Mouse (Mus musculus): ENCODE results near the gene Nr1d1. TPM values are rescaled to one million over a fixed set of nuclear protein-coding genes. Genes with fewer than 3 reads are reported as not detected.

Nr1d1 gene
- total and polyA plus RNA-seq, 2 experiments from 2014 or later: 10.7 to 21.0 TPM

DNA sequence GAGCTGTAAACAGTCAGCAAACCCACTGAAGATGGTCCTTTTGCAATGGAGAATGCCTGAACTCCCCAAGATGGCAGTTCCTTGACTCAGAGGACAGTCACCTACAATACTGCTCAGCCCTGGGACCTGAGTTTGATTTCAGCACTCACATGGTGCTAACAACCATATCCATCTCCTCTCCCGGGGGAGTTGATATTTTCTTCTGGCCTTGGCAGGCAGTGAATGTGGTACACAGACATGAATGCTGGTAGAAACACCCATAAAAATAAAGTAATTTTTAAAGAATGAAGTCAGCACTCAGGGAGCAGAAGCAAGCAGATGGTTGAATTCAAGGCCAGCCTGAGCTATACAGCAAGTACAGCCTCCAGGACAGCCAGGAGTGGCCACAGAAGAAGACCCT, 39.0 kb downstream of the Nr1d1 start:
- 83% methylated on average over 1 of the region's 1 CpGs for WGBS
- ATAC-seq (ENCODE audit: insufficient read depth, low read depth) (no peak), DNase-seq (ENCODE audit: low spot score) (no peak)
- Histone ChIP-seq H3K4me3 (ENCODE audit: low read depth, low read length) (no peak overlapping the region), H3K27me3 (ENCODE audit: control insufficient read depth, insufficient read depth, low read length) (no peaks in the 10 kb centered on the region), H3K4me2 (ENCODE audit: low read depth, low read length) (no peak overlapping the region), H3K9me3 (replicated peaks; ENCODE audit: control insufficient read depth, low read length) (peaks cover 4% of the 10 kb centered on the region; the same call in 1 of the 2 replicates), H3K4me1 (ENCODE audit: control insufficient read depth, insufficient read depth) (peaks cover 6% of the 10 kb centered on the region), H3K27ac (ENCODE audit: low read depth) (no peak overlapping the region), H3K9ac (replicated peaks; ENCODE audit: low read depth, low read length) (no peak overlapping the region), H3K36me3 (replicated peaks; ENCODE audit: control insufficient read depth, insufficient read depth, low read length) (no peaks in the 10 kb centered on the region)
- no peak for TF ChIP-seq EP300 (IDR thresholded peaks at IDR 0.05; ENCODE audit: low read depth)
- no peak for TF ChIP-seq CTCF (IDR thresholded peaks at IDR 0.05; ENCODE audit: low read depth)

DNA sequence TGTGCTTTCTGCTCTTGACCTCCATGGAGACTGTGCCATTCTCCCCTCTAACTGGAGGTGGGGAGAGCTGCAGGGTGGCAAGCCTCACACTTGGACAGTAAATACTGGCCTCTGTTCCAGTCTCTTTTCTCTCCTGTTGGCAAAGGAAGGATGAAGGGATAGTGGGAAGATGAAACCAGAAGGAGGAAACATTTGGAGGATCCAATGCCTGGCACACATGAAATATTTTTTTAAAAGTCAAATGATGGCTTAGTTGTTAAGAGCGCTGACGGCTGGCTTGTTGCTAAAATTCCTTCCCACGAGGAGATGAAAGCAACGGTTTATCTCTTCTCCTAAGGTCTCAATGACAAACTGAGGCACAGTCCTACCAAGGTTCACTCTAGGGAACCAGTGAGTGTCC, 40.0 kb downstream of the Nr1d1 start:
- H3K4me3 ChIP-seq (ENCODE audit: low read depth, low read length): no peak overlapping the region
- peaks cover 4% of the 10 kb centered on the region; the same call in 1 of the 2 replicates for H3K9me3 ChIP-seq (replicated peaks; ENCODE audit: control insufficient read depth, low read length)
- no peak for ATAC-seq (ENCODE audit: insufficient read depth, low read depth)
- H3K4me1 ChIP-seq (ENCODE audit: control insufficient read depth, insufficient read depth): peaks cover 5% of the 10 kb centered on the region
- no peak overlapping the region for H3K27ac ChIP-seq (ENCODE audit: low read depth)
- no peak overlapping the region for H3K9ac ChIP-seq (replicated peaks; ENCODE audit: low read depth, low read length)
- no peak for DNase-seq (ENCODE audit: low spot score)
- H3K4me2 ChIP-seq (ENCODE audit: low read depth, low read length): no peak overlapping the region
- WGBS: 81% methylated on average over 4 of the region's 4 CpGs
- H3K27me3 ChIP-seq (ENCODE audit: control insufficient read depth, insufficient read depth, low read length): no peaks in the 10 kb centered on the region
- no peaks in the 10 kb centered on the region for H3K36me3 ChIP-seq (replicated peaks; ENCODE audit: control insufficient read depth, insufficient read depth, low read length)
- no peak for TF ChIP-seq CTCF (IDR thresholded peaks at IDR 0.05; ENCODE audit: low read depth)

- no peak for TF ChIP-seq CTCF (IDR thresholded peaks at IDR 0.05; ENCODE audit: low read depth)
- no peak for TF ChIP-seq EP300 (IDR thresholded peaks at IDR 0.05; ENCODE audit: low read depth)
- WGBS: 69% methylated on average over 3 of the region's 3 CpGs
- ATAC-seq (ENCODE audit: insufficient read depth, low read depth): no peak
Observed at GRCm38 (mm10) chr11:98734020-98734419, 41.1 kb downstream of the Nr1d1 start.

GRCm38 (mm10) chr11:98731134-98731533, 44.0 kb downstream of the Nr1d1 start:
- Histone ChIP-seq H3K27ac (ENCODE audit: low read depth) (0 out of 2 replicates have a peak overlapping the region, but pooled peaks have one; percentile 9), H3K4me3 (ENCODE audit: low read depth, low read length) (no peak overlapping the region), H3K36me3 (replicated peaks; ENCODE audit: control insufficient read depth, insufficient read depth, low read length) (peaks cover 14% of the 10 kb centered on the region), H3K9ac (replicated peaks; ENCODE audit: low read depth, low read length) (no peak overlapping the region), H3K4me1 (ENCODE audit: control insufficient read depth, insufficient read depth) (peaks cover 6% of the 10 kb centered on the region), H3K27me3 (ENCODE audit: control insufficient read depth, insufficient read depth, low read length) (no peaks in the 10 kb centered on the region), H3K9me3 (replicated peaks; ENCODE audit: control insufficient read depth, low read length) (peaks cover 4% of the 10 kb centered on the region; the same call in 1 of the 2 replicates), H3K4me2 (ENCODE audit: low read depth, low read length) (no peak overlapping the region)
- no peak for TF ChIP-seq EP300 (IDR thresholded peaks at IDR 0.05; ENCODE audit: low read depth)
- TF ChIP-seq CTCF (IDR thresholded peaks at IDR 0.05; ENCODE audit: low read depth): no peak
- DNase-seq (ENCODE audit: low spot score) (no peak), ATAC-seq (ENCODE audit: insufficient read depth, low read depth) (no peak)
- 45% methylated on average over 5 of the region's 5 CpGs for WGBS

More at GRCm38 (mm10) chr11:98734020-98734419, 41.1 kb downstream of the Nr1d1 start:
- H3K4me1 ChIP-seq (ENCODE audit: control insufficient read depth, insufficient read depth): no peaks in the 10 kb centered on the region
- H3K27ac ChIP-seq (ENCODE audit: low read depth): no peak overlapping the region
- H3K9me3 ChIP-seq (replicated peaks; ENCODE audit: control insufficient read depth, low read length): peaks cover 4% of the 10 kb centered on the region; the same call in 1 of the 2 replicates
- H3K9ac ChIP-seq (replicated peaks; ENCODE audit: low read depth, low read length): no peak overlapping the region
- no peak overlapping the region for H3K4me3 ChIP-seq (ENCODE audit: low read depth, low read length)
- H3K4me2 ChIP-seq (ENCODE audit: low read depth, low read length): no peak overlapping the region
- DNase-seq (ENCODE audit: low spot score): no peak
- H3K36me3 ChIP-seq (replicated peaks; ENCODE audit: control insufficient read depth, insufficient read depth, low read length): no peaks in the 10 kb centered on the region
- no peaks in the 10 kb centered on the region for H3K27me3 ChIP-seq (ENCODE audit: control insufficient read depth, insufficient read depth, low read length)

- peaks cover 6% of the 10 kb centered on the region for H3K4me1 ChIP-seq (ENCODE audit: control insufficient read depth, insufficient read depth)
- no peaks in the 10 kb centered on the region for H3K27me3 ChIP-seq (ENCODE audit: control insufficient read depth, insufficient read depth, low read length)
- WGBS: 43% methylated on average over 4 of the region's 4 CpGs
- no peak for ATAC-seq (ENCODE audit: insufficient read depth, low read depth)
- H3K9ac ChIP-seq (replicated peaks; ENCODE audit: low read depth, low read length): no peak overlapping the region
- H3K9me3 ChIP-seq (replicated peaks; ENCODE audit: control insufficient read depth, low read length): peaks cover 4% of the 10 kb centered on the region; the same call in 1 of the 2 replicates
- no peak overlapping the region for H3K4me3 ChIP-seq (ENCODE audit: low read depth, low read length)
- DNase-seq (ENCODE audit: low spot score): no peak
- peaks cover 14% of the 10 kb centered on the region for H3K36me3 ChIP-seq (replicated peaks; ENCODE audit: control insufficient read depth, insufficient read depth, low read length)
- no peak for TF ChIP-seq CTCF (IDR thresholded peaks at IDR 0.05; ENCODE audit: low read depth)
- no peak for TF ChIP-seq EP300 (IDR thresholded peaks at IDR 0.05; ENCODE audit: low read depth)
- H3K27ac ChIP-seq (ENCODE audit: low read depth): 0 out of 2 replicates have a peak overlapping the region, but pooled peaks have one; percentile 9
- H3K4me2 ChIP-seq (ENCODE audit: low read depth, low read length): no peak overlapping the region
Observed at GRCm38 (mm10) chr11:98730727-98731126, 44.4 kb downstream of the Nr1d1 start.

- Histone ChIP-seq H3K4me2 (ENCODE audit: low read depth, low read length) (peak within 1 kb of the TSS; percentile 86), H3K27ac (ENCODE audit: low read depth) (peak within 1 kb of the TSS; percentile 58), H3K4me3 (ENCODE audit: low read depth, low read length) (peak within 1 kb of the TSS; percentile 70), H3K36me3 (replicated peaks; ENCODE audit: control insufficient read depth, insufficient read depth, low read length) (peaks cover 14% of the 10 kb centered on the region), H3K9me3 (replicated peaks; ENCODE audit: control insufficient read depth, low read length) (peaks cover 3% of the 10 kb centered on the region; the same call in 1 of the 2 replicates), H3K27me3 (ENCODE audit: control insufficient read depth, insufficient read depth, low read length) (no peaks in the 10 kb centered on the region), H3K4me1 (ENCODE audit: control insufficient read depth, insufficient read depth) (peaks cover 6% of the 10 kb centered on the region), H3K9ac (replicated peaks; ENCODE audit: low read depth, low read length) (peak within 1 kb of the TSS; percentile 66)
- WGBS: under 1% methylated on average over 16 of the region's 16 CpGs
- ATAC-seq (ENCODE audit: insufficient read depth, low read depth) (peak; percentile 93), DNase-seq (ENCODE audit: low spot score) (peak; percentile 96)
- no peak for TF ChIP-seq CTCF (IDR thresholded peaks at IDR 0.05; ENCODE audit: low read depth)
Observed at GRCm38 (mm10) chr11:98729119-98729588, 46.0 kb downstream of the Nr1d1 start, which contains the start of gene Med24. Gene Med24, minus strand, starts transcription at chr11:98729435.

All from heart, postnatal 0 days (tissue).